Mouse (Mus musculus) adrenal gland, adult 2 months (tissue): ENCODE results near the gene Add2. TPM values are rescaled to one million over a fixed set of nuclear protein-coding genes. Genes with fewer than 3 reads are reported as not detected.

Experiments
- DNase-seq: peaks from one replicate; pipeline ENCODE4 v3.0.0; 2021
- polyA plus RNA-seq: library from polyadenylated mRNA; depleted of rRNA; stranded (reverse); fragments of >200 nt; gene quantifications from 2 replicates; pipeline ENCODE4 v1.2.3, GENCODE M21; 2012
- total RNA-seq, 2 experiments: library from RNA; stranded (reverse); gene quantifications; 2 replicates each; pipeline ENCODE4 v1.2.3; 2021

Gene Add2
- total and polyA plus RNA-seq, 3 experiments, result 0.78 to 1.7 (median 1.6) TPM

- no peak for DNase-seq
Observed at GRCm38 (mm10) chr6:86079323-86079722, 50.8 kb downstream of the Add2 start.

GRCm38 (mm10) chr6:86085518-86085917 lies 57.0 kb downstream of the Add2 start:
- DNase-seq, result peak; percentile 69

GRCm38 (mm10) chr6:86086851-86087571 lies 58.5 kb downstream of the Add2 start:
- DNase-seq, result peak; percentile 10

GRCm38 (mm10) chr6:86087813-86088212 lies 59.3 kb downstream of the Add2 start:
- no peak for DNase-seq

GRCm38 (mm10) chr6:86094202-86094838 lies 65.8 kb downstream of the Add2 start:
- no peak for DNase-seq

- no peak for DNase-seq
Observed at GRCm38 (mm10) chr6:86095518-86095917, 67.0 kb downstream of the Add2 start.

GRCm38 (mm10) chr6:86096733-86097132 lies 68.3 kb downstream of the Add2 start:
- DNase-seq, result no peak

GRCm38 (mm10) chr6:86097155-86097554 lies 68.7 kb downstream of the Add2 start:
- DNase-seq, result no peak

- no peak for DNase-seq
Observed at GRCm38 (mm10) chr6:86099003-86099402, 70.5 kb downstream of the Add2 start.

GRCm38 (mm10) chr6:86101451-86101850 lies 73.0 kb downstream of the Add2 start:
- DNase-seq, result no peak

GRCm38 (mm10) chr6:86102874-86103273 lies 74.4 kb downstream of the Add2 start:
- DNase-seq, result peak; percentile 20

- DNase-seq, result no peak
Observed at GRCm38 (mm10) chr6:86103614-86104013, 75.1 kb downstream of the Add2 start.

GRCm38 (mm10) chr6:86104719-86105118 lies 76.2 kb downstream of the Add2 start:
- DNase-seq, result no peak

GRCm38 (mm10) chr6:86106045-86106444 lies 77.6 kb downstream of the Add2 start:
- no peak for DNase-seq

GRCm38 (mm10) chr6:86107101-86107500 lies 78.6 kb downstream of the Add2 start:
- no peak for DNase-seq

- DNase-seq, result no peak
Observed at GRCm38 (mm10) chr6:86115843-86116242, 87.4 kb downstream of the Add2 start.

GRCm38 (mm10) chr6:86123057-86123456 lies 94.6 kb downstream of the Add2 start:
- no peak for DNase-seq

GRCm38 (mm10) chr6:86125761-86126160 lies 97.3 kb downstream of the Add2 start:
- no peak for DNase-seq

GRCm38 (mm10) chr6:86126953-86127581 lies 98.6 kb downstream of the Add2 start:
- peak; percentile 49 for DNase-seq

- peak; percentile 21 for DNase-seq
Observed at GRCm38 (mm10) chr6:86128504-86128903, 100.0 kb downstream of the Add2 start.

GRCm38 (mm10) chr6:86129872-86130498 lies 101.5 kb downstream of the Add2 start:
- no peak for DNase-seq

GRCm38 (mm10) chr6:86133882-86134281 lies 105.4 kb downstream of the Add2 start:
- DNase-seq, result no peak

- DNase-seq, result no peak
Observed at GRCm38 (mm10) chr6:86136206-86136605, 107.7 kb downstream of the Add2 start.
